Mouse (Mus musculus) testis, postnatal 14 days (tissue): ENCODE results near the gene Isyna1.

Experiments used
- DNase-seq: peaks from one replicate; pipeline ENCODE4 v3.0.0; 2021; ENCODE audit warnings: low spot score

Gene Isyna1

GRCm38 (mm10) chr8:70593961-70594609, at the start of gene Isyna1:
Gene Isyna1, plus strand, starts transcription at chr8:70594373.
- peak; percentile 93 for DNase-seq

GRCm38 (mm10) chr8:70546412-70546811, 47.8 kb upstream of the Isyna1 start:
- no peak for DNase-seq

DNA sequence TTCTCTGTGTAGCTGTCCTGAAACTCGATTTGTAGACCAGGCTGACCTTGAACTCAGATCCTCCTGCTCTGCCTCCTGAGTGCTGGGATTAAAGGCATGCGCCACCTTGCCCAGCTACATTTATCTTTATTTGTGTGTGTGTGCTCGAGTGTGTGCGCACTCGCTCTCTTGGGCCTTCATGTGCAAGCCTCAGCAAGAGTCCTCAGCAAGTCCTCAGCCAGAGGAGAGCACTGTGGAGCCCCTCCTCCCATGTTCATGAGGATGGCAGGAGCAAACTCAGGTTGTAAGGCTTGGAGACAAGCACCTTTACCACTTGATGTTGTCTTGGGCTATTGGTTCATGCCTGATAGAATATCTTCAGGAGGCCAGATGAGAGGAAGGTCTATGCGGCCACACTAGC, 46.4 kb upstream of the Isyna1 start:
- no peak for DNase-seq

DNA sequence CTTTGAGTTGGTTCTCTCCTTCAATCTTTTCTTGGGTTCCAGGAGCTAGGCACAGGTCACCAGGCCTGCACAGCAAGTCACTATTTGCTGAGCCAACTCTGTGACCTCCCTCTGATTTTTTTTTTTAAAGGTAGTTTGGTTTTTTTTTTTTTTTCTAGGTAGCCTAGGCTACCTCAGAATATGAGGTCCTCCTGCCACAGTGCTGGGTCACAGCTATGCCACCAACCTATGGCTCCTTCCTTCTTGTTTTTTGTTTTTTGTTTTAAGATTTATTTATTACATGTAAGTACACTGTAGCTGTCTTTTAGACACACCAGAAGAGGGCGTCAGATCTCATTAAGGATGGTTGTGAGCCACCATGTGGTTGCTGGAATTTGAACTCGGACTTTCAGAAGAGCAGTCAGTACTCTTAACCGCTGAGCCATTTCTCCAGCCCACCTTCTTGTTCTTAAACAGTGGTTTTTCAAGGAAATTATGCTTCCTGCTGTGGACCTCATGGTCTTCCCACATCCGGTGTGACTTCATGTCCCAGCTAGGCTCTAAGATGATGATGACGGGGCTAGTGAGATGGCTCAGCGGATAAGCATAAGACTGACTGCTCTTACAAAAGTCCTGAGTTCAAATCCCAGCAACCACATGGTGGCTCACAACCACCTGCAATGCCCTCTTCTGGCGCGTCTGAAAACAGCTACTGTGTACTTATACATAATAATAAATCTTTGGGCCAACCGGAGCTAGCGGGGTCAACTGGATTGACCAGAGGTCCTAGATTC, 44.6 kb upstream of the Isyna1 start:
- no peak for DNase-seq

GRCm38 (mm10) chr8:70551558-70552161, 42.5 kb upstream of the Isyna1 start:
- DNase-seq: no peak

GRCm38 (mm10) chr8:70552836-70553235, 41.3 kb upstream of the Isyna1 start:
- DNase-seq: no peak

DNA sequence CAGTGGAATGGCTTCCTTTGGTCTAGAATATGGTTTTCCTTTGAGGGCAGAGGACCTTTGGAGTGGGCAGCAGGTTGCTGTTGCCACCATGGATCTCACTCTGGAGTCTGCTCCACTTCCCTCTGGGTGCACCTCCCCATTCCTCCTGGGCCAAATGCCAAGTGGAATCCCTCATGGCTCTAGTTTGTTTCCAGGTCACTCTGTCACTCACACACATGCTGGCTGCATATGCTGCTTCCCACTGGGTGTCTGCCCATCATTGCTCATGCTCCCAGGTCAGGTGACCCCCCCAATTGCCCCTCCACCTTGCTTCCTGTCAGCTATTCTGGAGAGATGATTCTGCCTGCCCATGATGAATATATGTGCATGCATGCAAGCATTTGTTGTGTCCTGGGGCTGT, 40.4 kb upstream of the Isyna1 start:
- DNase-seq: no peak

DNA sequence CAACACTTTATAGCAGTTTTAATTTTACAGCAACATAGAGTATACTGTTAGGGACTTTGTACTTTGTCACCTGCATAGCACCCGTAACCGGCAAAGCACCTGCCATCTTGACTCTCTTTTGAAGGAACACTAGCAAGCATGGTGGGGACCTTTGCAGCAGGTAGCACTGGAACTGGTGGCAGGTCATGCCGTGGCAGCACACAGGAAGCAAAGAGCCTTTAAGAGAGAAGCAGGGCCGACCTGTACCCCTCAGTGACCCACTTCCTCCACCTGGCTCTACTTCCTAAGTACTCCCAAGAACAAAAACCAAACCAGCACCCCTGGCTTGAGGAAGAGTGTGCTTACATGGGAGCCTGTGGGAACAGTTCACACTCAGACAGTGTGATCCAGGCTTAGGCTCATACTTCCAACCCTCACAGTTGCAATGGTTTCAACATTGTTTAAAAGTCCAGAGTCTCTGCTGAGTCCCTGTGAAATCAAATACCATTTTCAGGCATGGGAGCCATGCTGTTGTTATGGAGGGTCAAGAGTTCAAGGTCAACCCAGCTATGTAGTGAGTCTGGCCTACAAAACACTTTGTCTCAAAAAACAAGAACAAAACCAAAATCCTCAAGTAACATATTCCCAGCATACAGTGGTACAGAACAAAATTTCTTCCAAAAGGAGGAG, 39.0 kb upstream of the Isyna1 start:
- no peak for DNase-seq

- no peak for DNase-seq
These were observed 35.8 kb upstream of the Isyna1 start for GRCm38 (mm10) chr8:70558334-70558733.

DNA sequence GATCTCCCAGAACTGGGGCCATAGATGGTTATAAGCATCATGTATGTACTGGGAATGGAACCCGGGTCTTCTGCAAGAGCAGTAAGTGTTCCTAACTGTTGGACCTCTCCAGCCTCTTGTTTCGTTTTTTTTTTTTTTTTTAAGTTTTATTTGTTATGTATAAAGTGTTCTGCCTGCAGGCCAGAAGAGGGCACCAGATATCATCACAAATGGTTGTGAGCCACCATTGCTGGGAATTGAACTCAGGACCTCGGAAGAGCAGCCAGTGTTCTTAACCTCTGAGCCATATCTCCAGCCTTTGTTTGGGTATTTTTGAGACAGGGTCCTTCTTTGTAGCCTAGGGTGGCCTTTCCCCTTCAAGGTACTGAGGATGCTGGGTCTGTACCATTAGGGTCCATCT, 35.2 kb upstream of the Isyna1 start:
- DNase-seq: no peak

DNA sequence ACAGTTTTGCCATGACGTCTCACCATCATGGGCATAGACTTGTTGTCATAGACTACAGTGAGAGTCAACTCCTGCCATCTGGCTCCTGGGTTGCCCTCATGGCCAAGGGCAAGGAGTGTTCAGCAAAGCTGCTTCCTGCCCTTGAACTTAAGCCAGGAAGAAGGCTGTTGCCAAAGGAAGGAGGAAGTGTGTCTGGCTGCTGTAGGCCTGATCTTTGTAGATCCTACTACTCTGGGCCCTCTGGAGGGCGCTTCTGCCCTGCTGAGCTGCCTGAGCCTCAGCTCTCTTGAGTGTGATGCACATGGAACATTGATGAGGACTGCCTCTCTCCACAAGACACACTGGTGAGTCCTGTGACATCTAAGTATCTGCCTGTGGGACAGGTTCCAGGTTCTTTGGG, 34.1 kb upstream of the Isyna1 start:
- peak; percentile 79 for DNase-seq

DNA sequence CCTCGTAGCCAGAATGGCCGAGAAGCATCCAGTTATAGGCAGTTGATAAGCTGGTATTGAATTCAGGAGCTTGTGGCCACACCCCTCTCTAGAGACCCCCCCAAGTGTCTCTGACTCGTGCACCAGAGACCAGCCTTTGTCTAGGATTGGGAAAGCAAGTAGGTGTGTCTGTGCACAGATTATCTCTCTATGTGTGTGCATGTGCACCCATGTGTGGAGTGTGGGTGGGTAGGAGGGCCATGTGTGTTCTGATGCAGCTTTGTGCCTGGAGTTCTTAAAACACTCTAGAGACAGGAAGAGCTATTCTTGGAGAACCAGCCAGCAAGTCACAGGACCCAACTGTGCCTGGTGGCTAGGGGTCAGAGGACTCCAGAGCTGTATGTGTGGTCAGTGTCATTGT, 33.6 kb upstream of the Isyna1 start:
- DNase-seq: no peak

GRCm38 (mm10) chr8:70561357-70561756, 32.8 kb upstream of the Isyna1 start:
- no peak for DNase-seq

DNA sequence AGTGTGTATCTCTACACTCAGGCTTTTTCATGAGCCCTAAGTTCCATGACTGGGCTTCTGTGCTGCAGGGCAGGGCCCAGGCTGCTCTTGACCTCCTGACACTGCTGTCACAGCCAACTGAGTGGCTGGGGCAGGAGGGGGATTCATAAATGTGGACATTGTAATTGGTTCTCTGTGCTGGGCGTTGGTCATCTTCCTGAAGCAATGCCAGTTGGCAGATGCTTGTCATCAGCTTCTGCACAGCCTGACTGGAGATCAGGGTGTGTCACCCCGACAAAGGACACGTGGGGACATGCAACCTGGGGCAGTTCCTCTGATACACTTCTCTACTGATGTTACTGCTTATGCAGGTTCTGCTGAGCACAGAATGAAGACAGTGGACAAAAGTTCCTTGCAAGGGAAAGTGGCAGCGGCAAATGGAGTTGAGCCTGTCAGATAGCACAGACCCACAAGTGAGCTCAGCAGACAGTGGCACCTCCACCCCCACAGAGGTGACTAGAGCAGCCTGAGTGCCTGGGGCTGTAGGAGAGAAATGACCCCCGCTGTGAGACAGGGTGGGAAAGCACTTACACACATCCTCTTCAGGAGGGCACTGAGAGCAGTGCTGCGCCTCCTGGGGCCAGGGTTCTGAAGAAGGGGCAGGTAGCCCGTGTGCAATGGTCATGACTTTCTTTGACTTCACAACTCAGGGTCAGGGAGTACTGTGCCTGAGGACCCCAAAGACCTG, 32.2 kb upstream of the Isyna1 start:
- DNase-seq: peak; percentile 72

DNA sequence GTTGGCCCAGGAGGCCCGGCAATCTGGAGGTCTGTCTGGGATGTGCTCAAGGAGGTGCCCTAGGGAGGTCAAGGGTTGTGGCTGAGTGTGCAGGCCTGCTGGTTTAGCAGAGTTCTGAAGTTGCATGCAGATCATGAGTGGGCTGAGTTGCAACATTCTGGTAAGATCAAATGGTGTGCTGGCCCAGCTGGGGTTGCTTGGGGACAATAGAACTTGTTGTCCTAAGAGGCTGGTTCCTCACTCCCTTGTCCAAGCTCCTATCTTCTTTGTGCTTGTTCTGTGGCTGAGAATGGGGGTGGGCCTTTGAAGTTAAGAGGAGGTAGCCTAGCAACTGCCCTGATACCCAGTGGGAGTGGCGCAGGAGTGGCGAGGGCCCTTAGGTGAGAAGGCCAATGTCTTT, 31.4 kb upstream of the Isyna1 start:
- peak; percentile 81 for DNase-seq

GRCm38 (mm10) chr8:70563763-70564387, 30.3 kb upstream of the Isyna1 start:
- no peak for DNase-seq

DNA sequence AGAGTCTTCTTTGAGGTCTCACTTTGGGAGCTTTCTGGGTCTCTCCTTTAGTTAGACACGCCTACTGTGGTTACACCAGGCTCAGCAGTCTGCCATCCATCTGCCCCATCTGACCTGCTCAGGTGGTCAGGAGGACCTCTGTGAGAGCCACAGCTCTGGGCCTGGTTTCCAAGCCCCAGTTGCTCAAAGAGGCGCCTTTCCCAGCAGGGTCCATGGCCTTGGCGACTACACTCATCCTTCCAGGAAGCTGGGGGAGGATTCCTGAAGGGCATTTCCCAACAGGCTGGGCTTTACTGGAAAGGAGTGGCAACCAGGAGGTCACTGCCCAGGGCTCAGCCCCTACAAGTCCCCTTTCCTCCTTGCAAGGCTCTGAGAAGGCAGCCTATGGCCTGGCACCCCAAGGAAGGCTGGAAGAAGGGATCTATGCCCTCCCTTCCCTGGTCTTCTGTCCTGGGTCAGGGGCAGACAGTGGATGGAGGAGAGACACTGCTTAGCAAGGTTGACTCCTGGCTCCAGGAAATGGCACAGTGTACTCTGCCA, 29.4 kb upstream of the Isyna1 start:
- DNase-seq: no peak

DNA sequence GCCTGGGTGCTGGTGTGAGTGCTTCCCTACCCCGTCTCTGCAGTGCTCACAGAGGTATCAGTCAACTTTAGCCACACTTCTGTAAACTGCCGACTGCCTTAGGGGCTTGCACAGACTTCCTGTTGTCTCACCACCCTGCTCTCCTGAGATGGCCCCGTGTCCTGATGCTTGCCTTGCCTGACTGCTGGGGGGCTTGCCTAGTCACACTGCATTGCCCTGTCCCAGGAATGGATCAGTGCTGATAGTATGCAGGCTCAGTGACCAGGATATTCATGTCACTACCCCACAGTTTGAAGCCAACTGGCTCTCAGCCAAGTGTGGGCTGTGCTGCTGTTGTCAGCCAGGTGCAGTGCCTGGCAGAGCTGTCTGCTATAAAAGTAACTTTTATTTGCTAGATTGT, 28.6 kb upstream of the Isyna1 start:
- DNase-seq: peak; percentile 86

DNA sequence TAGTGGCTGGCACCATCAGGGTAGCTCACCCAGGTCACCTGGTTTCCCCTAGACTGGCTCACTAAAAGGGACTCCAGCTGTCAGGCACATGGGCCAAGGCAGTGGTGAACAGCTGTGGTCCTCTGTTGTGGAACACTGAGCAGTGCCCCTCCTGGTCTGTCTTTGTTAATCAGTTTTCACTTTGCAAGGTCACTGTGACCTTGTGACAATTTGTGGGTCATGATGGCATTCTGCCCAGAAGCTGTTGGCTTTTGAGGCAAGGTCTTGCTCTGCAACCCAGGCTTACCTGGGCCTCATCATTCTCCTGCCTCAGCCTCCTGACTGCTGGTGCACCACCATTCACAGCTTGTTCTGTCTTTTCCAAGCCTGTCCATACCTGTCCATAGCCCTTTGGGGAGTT, 23.8 kb upstream of the Isyna1 start:
- DNase-seq: no peak

DNA sequence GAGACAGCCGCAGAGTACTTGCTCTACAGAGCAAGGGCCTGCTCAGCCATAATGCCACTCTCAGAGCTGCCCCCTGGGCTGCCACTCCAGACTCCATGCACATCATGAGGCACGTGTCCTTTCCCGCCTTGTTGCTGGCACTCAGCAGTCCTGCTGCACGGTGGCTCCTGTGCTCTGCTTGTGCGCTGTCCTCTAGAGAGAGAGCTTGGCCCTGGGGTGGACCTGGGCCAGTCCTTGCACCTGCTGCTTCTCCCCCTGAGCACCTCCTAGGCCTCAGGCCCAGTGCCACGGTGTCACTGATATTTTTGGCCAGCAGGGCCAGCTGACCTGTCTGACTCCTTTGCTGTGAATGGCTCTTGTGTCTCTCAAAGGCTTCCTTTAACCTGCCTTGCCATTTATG, 23.2 kb upstream of the Isyna1 start:
- DNase-seq: no peak

- DNase-seq: no peak
These were observed 19.9 kb upstream of the Isyna1 start for GRCm38 (mm10) chr8:70574302-70574701.
